Comparison of ENCODE assay signal across 19 mouse cellular contexts in the genomic region with DNA sequence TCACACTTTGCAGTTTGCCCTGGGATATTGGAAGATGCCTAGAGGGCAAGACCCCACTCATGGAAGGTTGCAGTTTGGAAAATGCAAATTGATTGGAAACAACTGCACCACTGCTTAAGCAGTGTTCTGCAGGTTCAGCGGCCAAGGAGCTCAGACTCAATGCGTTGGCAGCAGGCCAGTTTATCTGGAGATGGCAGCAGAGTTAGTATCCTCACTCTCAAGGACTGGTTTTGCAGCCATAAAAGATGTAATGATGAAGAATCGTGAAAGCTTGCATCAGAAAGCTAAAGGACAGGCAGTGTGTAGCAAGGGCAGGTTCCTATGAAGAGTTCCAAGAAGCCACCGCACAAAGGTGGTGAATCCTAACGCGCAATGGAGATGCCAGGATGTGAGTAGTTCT. TPM values are rescaled to one million over a fixed set of nuclear protein-coding genes. Genes with fewer than 3 reads are reported as not detected.
DNase-seq lines count a peak whose midpoint lies in the region; ATAC-seq lines count a peak whose summit lies in the region.
"Had no signal": no experiment of that assay in that cellular context is flagged by ENCODE, and none has a peak within 500 bp of the region (broad histone marks: within the 10 kb centered on the region; RNA-seq: fewer than 3 reads in every experiment).

No protein-coding gene starts in this region.

- no peak overlapping the region for H3K27ac ChIP-seq in heart, embryonic 11.5 days (ENCODE audit: low read depth, low read length)
- H3K27ac ChIP-seq: heart, embryonic 13.5 days; hindbrain, embryonic 15.5 days; kidney, embryonic 15.5 days; midbrain, embryonic 15.5 days had no signal

- no peak for ATAC-seq in heart, embryonic 11.5 days (replicated peaks; ENCODE audit: insufficient number of reproducible peaks, low FRiP score, low TSS enrichment)
- ATAC-seq: CD4-positive, CD25-positive, alpha-beta regulatory T cell, adult 4 months; intestine, embryonic 16.5 days; midbrain, embryonic 15.5 days had no signal

- 75% methylated on average over 6 of the region's 6 CpGs for WGBS in heart, embryonic 11.5 days (ENCODE audit: insufficient replicate concordance)

- no peaks in the 10 kb centered on the region for H3K4me1 ChIP-seq in heart, embryonic 11.5 days (ENCODE audit: control insufficient read depth, insufficient read depth, low read length)
- H3K4me1 ChIP-seq: heart, embryonic 13.5 days; hindbrain, embryonic 15.5 days; kidney, embryonic 15.5 days; midbrain, embryonic 15.5 days had no signal

- no peaks in the 10 kb centered on the region for H3K27me3 ChIP-seq in heart, embryonic 11.5 days (ENCODE audit: control insufficient read depth, insufficient read depth, low read length)
- H3K27me3 ChIP-seq: hindbrain, embryonic 15.5 days; kidney, embryonic 15.5 days; midbrain, embryonic 15.5 days had no signal

- no peaks in the 10 kb centered on the region for H3K9me3 ChIP-seq in heart, embryonic 11.5 days (replicated peaks; ENCODE audit: control insufficient read depth, low read length)
- H3K9me3 ChIP-seq: heart, embryonic 13.5 days; hindbrain, embryonic 15.5 days; kidney, embryonic 15.5 days; midbrain, embryonic 15.5 days had no signal

- H3K36me3 ChIP-seq in heart, embryonic 11.5 days (ENCODE audit: control insufficient read depth, insufficient read depth, low read length) = no peaks in the 10 kb centered on the region
- H3K36me3 ChIP-seq: heart, embryonic 13.5 days; kidney, embryonic 15.5 days had no signal

- no peak overlapping the region for H3K4me3 ChIP-seq in heart, embryonic 11.5 days (ENCODE audit: low read depth, low read length)
- H3K4me3 ChIP-seq: heart, embryonic 13.5 days; hindbrain, embryonic 15.5 days; kidney, embryonic 15.5 days; midbrain, embryonic 15.5 days; myocyte had no signal

- H3K4me2 ChIP-seq in heart, embryonic 11.5 days = no peak overlapping the region
- H3K4me2 ChIP-seq: heart, embryonic 13.5 days; hindbrain, embryonic 15.5 days; kidney, embryonic 15.5 days; midbrain, embryonic 15.5 days had no signal

- H3K9ac ChIP-seq in heart, embryonic 11.5 days (ENCODE audit: low read depth, low read length) = no peak overlapping the region
- H3K9ac ChIP-seq: heart, embryonic 13.5 days; hindbrain, embryonic 15.5 days; kidney, embryonic 15.5 days; midbrain, embryonic 15.5 days had no signal

- peak; percentile 42 for DNase-seq in adrenal gland, postnatal 10 days
- DNase-seq in adrenal gland, adult 8-10 months = no peak
- peak; percentile 62 for DNase-seq in heart, adult 11 months
- DNase-seq in right cerebral cortex, postnatal 14 days = peak; percentile 30
- no peak for DNase-seq in right cerebral cortex, postnatal 10 days (ENCODE audit: low spot score in 2 of 2)
- DNase-seq in layer of hippocampus, adult 8-10 months (ENCODE audit: low spot score in 2 of 2) = no peak
- DNase-seq: cerebellum, adult 9-11 months; liver; lung, postnatal 14 days; right cerebral cortex, postnatal 25 days had no signal

RNA-seq across cellular contexts. Expression of gene Dzank1, which starts 25.1 kb away (rescaled TPM):
- total RNA-seq in adrenal gland, postnatal 10 days (2021) = 1 to 10 TPM in 1 of 2 experiments, under 1 TPM in 1; 0.99 to 3.5 TPM
- 10 to 100 TPM in 1 of 4 experiments, 1 to 10 TPM in 3; 3.6 to 18.8 (median 6.8) TPM for total RNA-seq in adrenal gland, adult 8-10 months (2022)
- polyA plus RNA-seq in heart, embryonic 11.5 days (2014; fragmentation: Nextera tagmentation; extraction: Ambion mirVana) = 0.63 and 0.77 TPM in 2 replicates
- 100 to 1,000 TPM; 137 to 161 (median 153) TPM for total RNA-seq in layer of hippocampus, adult 8-10 months (2022)
- total RNA-seq: megakaryocyte, adult 5-6 weeks had no signal

RNA-seq across cellular contexts. Expression of gene Polr3f, which starts 25.4 kb away (rescaled TPM):
- 10 to 100 TPM; 17.0 to 20.7 TPM for total RNA-seq in adrenal gland, postnatal 10 days (2021)
- 10 to 100 TPM; 18.7 to 29.2 (median 24.9) TPM for total RNA-seq in adrenal gland, adult 8-10 months (2022)
- polyA plus RNA-seq in heart, embryonic 11.5 days (2014; fragmentation: Nextera tagmentation; extraction: Ambion mirVana) = 20.8 and 21.3 TPM in 2 replicates
- 10 to 100 TPM; 26.1 to 30.2 (median 28.0) TPM for total RNA-seq in layer of hippocampus, adult 8-10 months (2022)

RNA-seq across cellular contexts. Expression of gene Rbbp9, which starts 48.5 kb away (rescaled TPM):
- total RNA-seq in adrenal gland, postnatal 10 days (2021) = 10 to 100 TPM; 26.0 to 27.3 TPM
- 10 to 100 TPM; 27.7 to 40.8 (median 33.8) TPM for total RNA-seq in adrenal gland, adult 8-10 months (2022)
- 41.5 and 44.9 TPM in 2 replicates for polyA plus RNA-seq in heart, embryonic 11.5 days (2014; fragmentation: Nextera tagmentation; extraction: Ambion mirVana)
- 10 to 100 TPM; 25.5 to 28.4 (median 27.4) TPM for total RNA-seq in layer of hippocampus, adult 8-10 months (2022)

RNA-seq across cellular contexts. Expression of gene Sec23b, which starts 53.9 kb away (rescaled TPM):
- 10 to 100 TPM; 55.0 to 66.7 TPM for total RNA-seq in adrenal gland, postnatal 10 days (2021)
- 100 to 1,000 TPM in 3 of 4 experiments, 10 to 100 TPM in 1; 95.4 to 103 (median 102) TPM for total RNA-seq in adrenal gland, adult 8-10 months (2022)
- polyA plus RNA-seq in heart, embryonic 11.5 days (2014; fragmentation: Nextera tagmentation; extraction: Ambion mirVana) = 51.4 and 55.2 TPM in 2 replicates
- 10 to 100 TPM; 44.7 to 60.3 (median 50.8) TPM for total RNA-seq in layer of hippocampus, adult 8-10 months (2022)

Comparison
In these comparisons a context has a peak if more than half of its experiments do, and no peak if none do; other contexts are left out.
1. DNase-seq: peak in adrenal gland, postnatal 10 days (single experiment), heart, adult 11 months (single experiment) and right cerebral cortex, postnatal 14 days (single experiment); none in adrenal gland, adult 8-10 months (single experiment), right cerebral cortex, postnatal 10 days (0 of 2) and layer of hippocampus, adult 8-10 months (0 of 2).
2. RNA of gene Dzank1, which starts 25.1 kb away (total RNA-seq): 137 to 161 TPM in layer of hippocampus, adult 8-10 months; 3.6 to 18.8 TPM in adrenal gland, adult 8-10 months and 0.99 to 3.5 TPM in adrenal gland, postnatal 10 days; every median in the first group is over 4 times any median in the second.